Mouse (Mus musculus) lung, postnatal 14 days (tissue): ENCODE measurements around the gene Crygf.
"Not testable (repeated sequence)": the region's sequence is repeated elsewhere in the genome, so short reads cannot be mapped to it uniquely, and the experiment has no call there.

Source experiments
- DNase-seq: peaks from one replicate; pipeline ENCODE4 v3.0.0; 2021

Crygf gene

GRCm38 (mm10) chr1:65926294-65926693, at the start of gene Crygf:
Crygf (plus strand) TSS chr1:65926520.
- DNase-seq = no peak

- no peak for DNase-seq
Measured at GRCm38 (mm10) chr1:65925361-65926210, 734 bp upstream of the Crygf start.

- DNase-seq = not testable (repeated sequence)
Measured at GRCm38 (mm10) chr1:65926696-65927095, 376 bp downstream of the Crygf start.

- no peak for DNase-seq
Measured at GRCm38 (mm10) chr1:65930055-65930454, 3.7 kb downstream of the Crygf start.

- no peak for DNase-seq
Measured at GRCm38 (mm10) chr1:65932091-65932812, 5.9 kb downstream of the Crygf start.
